Mouse (Mus musculus): ENCODE measurements around the gene Gm2115. TPM values are rescaled to one million over a fixed set of nuclear protein-coding genes. Genes with fewer than 3 reads are reported as not detected.

Gm2115 gene
- polyA plus RNA-seq, 1 experiment: 0.11 TPM

DNA sequence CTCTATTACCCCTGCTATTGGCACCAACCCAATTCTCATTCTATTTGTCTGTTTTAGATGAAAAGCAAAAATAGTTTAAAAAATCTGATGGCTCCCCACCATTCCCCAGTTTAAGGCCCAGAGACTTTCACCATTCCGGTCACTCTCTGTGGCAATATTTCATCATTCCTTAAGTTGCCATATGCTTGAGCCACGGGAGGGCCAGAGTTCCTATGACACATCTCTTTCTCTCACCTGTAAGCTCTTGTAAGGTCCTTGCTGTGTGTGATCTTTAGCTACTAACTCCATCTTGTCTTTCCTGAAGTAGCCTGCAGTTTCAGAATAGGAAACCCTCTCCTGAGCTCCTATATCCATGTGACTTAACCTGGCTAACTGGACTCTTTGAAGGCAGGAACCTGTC lies 90.2 kb downstream of the Gm2115 start:
- 96% methylated on average over 2 of the region's 2 CpGs for WGBS
- no peak overlapping the region for H3K4me3 ChIP-seq (ENCODE audit: control insufficient read depth, insufficient read depth, low read length)
- H3K4me1 ChIP-seq (replicated peaks; ENCODE audit: control insufficient read depth, insufficient read depth, low read length): no peaks in the 10 kb centered on the region
- TF ChIP-seq CTCF (IDR thresholded peaks at IDR 0.05; ENCODE audit: borderline replicate concordance, control insufficient read depth, extremely low read depth, insufficient read depth, low read length, poor library complexity) (no peak), POLR2A (IDR thresholded peaks at IDR 0.05; ENCODE audit: control insufficient read depth, extremely low read depth, insufficient read depth, low read length, poor library complexity) (no peak)
- peaks cover 36% of the 10 kb centered on the region for H3K36me3 ChIP-seq (ENCODE audit: control insufficient read depth, insufficient read depth, low read length)
- H3K27ac ChIP-seq (ENCODE audit: control insufficient read depth, insufficient read depth, low read length): no peak overlapping the region
- DNase-seq: no peak
- H3K27me3 ChIP-seq (ENCODE audit: control insufficient read depth, insufficient read depth, low read length): no peaks in the 10 kb centered on the region

DNA sequence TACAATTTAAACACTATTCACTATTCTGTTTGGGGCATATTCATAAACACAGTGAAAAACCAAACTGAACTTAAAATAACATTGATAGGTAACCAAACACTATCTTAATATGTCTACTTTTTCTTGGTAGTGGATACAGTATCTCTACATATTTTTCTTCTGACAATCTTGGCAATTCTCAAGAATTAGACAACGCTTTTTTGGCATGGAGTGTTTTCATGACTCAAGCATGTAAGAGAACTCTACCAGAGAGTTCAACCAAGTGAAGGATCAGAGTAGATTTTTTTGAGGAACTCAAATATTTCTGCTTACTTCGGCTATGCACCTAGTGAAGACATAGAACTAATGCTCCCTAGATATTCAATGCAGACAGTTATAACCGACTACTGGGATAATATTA lies 92.2 kb downstream of the Gm2115 start:
- H3K4me1 ChIP-seq (replicated peaks; ENCODE audit: control insufficient read depth, insufficient read depth, low read length): no peaks in the 10 kb centered on the region
- no peak overlapping the region for H3K27ac ChIP-seq (ENCODE audit: control insufficient read depth, insufficient read depth, low read length)
- TF ChIP-seq POLR2A (IDR thresholded peaks at IDR 0.05; ENCODE audit: control insufficient read depth, extremely low read depth, insufficient read depth, low read length, poor library complexity): no peak
- no peak for TF ChIP-seq CTCF (IDR thresholded peaks at IDR 0.05; ENCODE audit: borderline replicate concordance, control insufficient read depth, extremely low read depth, insufficient read depth, low read length, poor library complexity)
- no peak for DNase-seq
- H3K27me3 ChIP-seq (ENCODE audit: control insufficient read depth, insufficient read depth, low read length): no peaks in the 10 kb centered on the region
- H3K4me3 ChIP-seq (ENCODE audit: control insufficient read depth, insufficient read depth, low read length): no peak overlapping the region
- H3K36me3 ChIP-seq (ENCODE audit: control insufficient read depth, insufficient read depth, low read length): peaks cover 44% of the 10 kb centered on the region
- WGBS: 93% methylated on average over 3 of the region's 3 CpGs

DNA sequence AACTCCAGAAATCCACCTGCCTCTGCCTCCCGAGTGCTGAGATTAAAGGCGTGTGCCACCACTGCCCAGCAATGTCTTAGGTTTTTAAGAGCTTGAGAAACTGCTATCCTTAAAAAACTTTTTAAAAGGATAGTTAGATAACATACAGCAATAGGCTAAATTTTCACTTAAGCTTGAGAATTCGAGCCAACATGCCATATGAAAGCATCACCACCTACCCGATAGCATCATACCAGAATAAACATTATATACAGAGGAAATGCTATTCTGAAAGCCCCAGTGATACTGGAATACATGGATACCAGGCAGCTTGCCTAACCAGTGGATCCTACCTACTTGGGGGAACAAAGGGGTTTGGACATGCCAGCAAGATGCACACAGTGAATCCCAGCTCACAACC lies 95.0 kb downstream of the Gm2115 start:
- Histone ChIP-seq H3K27ac (ENCODE audit: control insufficient read depth, insufficient read depth, low read length) (no peak overlapping the region), H3K4me1 (replicated peaks; ENCODE audit: control insufficient read depth, insufficient read depth, low read length) (no peaks in the 10 kb centered on the region), H3K36me3 (ENCODE audit: control insufficient read depth, insufficient read depth, low read length) (peaks cover 27% of the 10 kb centered on the region), H3K4me3 (ENCODE audit: control insufficient read depth, insufficient read depth, low read length) (no peak overlapping the region), H3K27me3 (ENCODE audit: control insufficient read depth, insufficient read depth, low read length) (no peaks in the 10 kb centered on the region)
- TF ChIP-seq POLR2A (IDR thresholded peaks at IDR 0.05; ENCODE audit: control insufficient read depth, extremely low read depth, insufficient read depth, low read length, poor library complexity) (no peak), CTCF (IDR thresholded peaks at IDR 0.05; ENCODE audit: borderline replicate concordance, control insufficient read depth, extremely low read depth, insufficient read depth, low read length, poor library complexity) (no peak)
- 97% methylated on average over 4 of the region's 4 CpGs for WGBS
- no peak for DNase-seq

DNA sequence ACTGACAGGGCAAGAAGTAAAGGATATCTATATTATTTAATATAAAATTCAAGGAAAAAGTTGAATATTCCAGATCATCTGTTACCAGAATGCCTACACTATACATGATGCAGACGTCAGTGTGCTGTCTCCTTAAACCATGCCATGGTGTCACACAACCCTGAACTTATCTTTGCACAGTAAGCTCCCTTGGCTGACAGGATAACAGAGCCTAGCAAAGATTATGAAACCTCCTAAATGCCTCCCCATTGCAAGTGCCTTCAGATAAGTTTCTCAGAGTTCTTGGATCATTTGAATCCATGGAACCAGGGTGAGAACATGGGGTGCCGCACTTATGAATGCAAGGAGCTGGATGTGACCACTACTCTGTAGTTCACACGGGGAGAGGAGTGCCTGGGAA lies 103.1 kb downstream of the Gm2115 start:
- 97% methylated on average over 3 of the region's 3 CpGs for WGBS
- TF ChIP-seq CTCF (IDR thresholded peaks at IDR 0.05; ENCODE audit: borderline replicate concordance, control insufficient read depth, extremely low read depth, insufficient read depth, low read length, poor library complexity) (no peak), POLR2A (IDR thresholded peaks at IDR 0.05; ENCODE audit: control insufficient read depth, extremely low read depth, insufficient read depth, low read length, poor library complexity) (no peak)
- H3K4me3 ChIP-seq (ENCODE audit: control insufficient read depth, insufficient read depth, low read length): no peak overlapping the region
- H3K4me1 ChIP-seq (replicated peaks; ENCODE audit: control insufficient read depth, insufficient read depth, low read length): no peaks in the 10 kb centered on the region
- DNase-seq: no peak
- H3K27ac ChIP-seq (ENCODE audit: control insufficient read depth, insufficient read depth, low read length): no peak overlapping the region
- H3K27me3 ChIP-seq (ENCODE audit: control insufficient read depth, insufficient read depth, low read length): no peaks in the 10 kb centered on the region
- H3K36me3 ChIP-seq (ENCODE audit: control insufficient read depth, insufficient read depth, low read length): peaks cover 35% of the 10 kb centered on the region

Other genes starting within 250 kb of the Gm2115 start
- gene Arnt2, start 118.8 kb upstream of the Gm2115 start, polyA plus RNA-seq (2012; rRNA removed): 1.7 and 1.9 TPM in 2 replicates
- gene Fah, start 77.8 kb downstream of the Gm2115 start, polyA plus RNA-seq (2012; rRNA removed): 17.5 and 19.5 TPM in 2 replicates
- gene Zfand6, start 161.0 kb downstream of the Gm2115 start, polyA plus RNA-seq (2012; rRNA removed): 74.5 and 96.2 TPM in 2 replicates

Measured in thymus, adult 2 months (tissue).